Mouse (Mus musculus): ENCODE measurements around the gene Plxna1.

DNA sequence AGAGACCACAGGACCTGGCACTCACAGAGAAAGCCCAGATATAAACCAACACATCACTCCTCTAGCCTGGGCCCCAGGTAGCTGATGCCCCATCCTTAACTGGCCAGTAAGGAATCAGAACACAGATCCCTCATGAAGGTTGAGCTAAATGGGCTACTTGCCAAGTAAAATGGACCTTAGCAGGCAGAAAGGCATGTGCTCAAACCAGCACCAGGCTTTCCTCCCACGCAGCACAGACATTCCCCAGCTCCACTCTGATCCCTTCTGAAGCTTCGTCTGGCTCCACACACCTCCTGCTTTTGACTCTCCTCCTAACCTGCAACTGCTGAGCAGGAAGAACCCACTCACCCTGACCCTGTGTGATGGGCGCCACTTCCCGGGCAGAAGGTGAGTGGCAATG lies 20.4 kb downstream of the Plxna1 start:
- TF ChIP-seq POLR2A (IDR thresholded peaks at IDR 0.05; ENCODE audit: low read depth, low read length) = no peak
- TF ChIP-seq CTCF (conservative IDR thresholded peaks at IDR 0.05; ENCODE audit: insufficient read depth, insufficient read length, low read depth, low read length) = no peak

All from kidney, adult 2 months (tissue).